Mouse (Mus musculus) midbrain, embryonic 14.5 days (tissue): ENCODE measurements around the gene Sowahd. TPM values are rescaled to one million over a fixed set of nuclear protein-coding genes. Genes with fewer than 3 reads are reported as not detected.
"Not testable (repeated sequence)": the region's sequence is repeated elsewhere in the genome, so short reads cannot be mapped to it uniquely, and the experiment has no call there.

Experiments used
- ATAC-seq: fragments of 200-750 bp; cut with Nextera tagmentation; 2 replicates; pipeline ENCODE4 v1.8.0; 2017; ENCODE audit warnings: moderate number of reproducible peaks, moderate library complexity; ENCODE audit not compliant: low FRiP score, low TSS enrichment
- DNase-seq: peaks from one replicate; pipeline ENCODE4 v3.0.0-alpha.2; 2015
- H3K27ac ChIP-seq: fragments of 300-500 bp; sonication (generic); replicated peaks from 2 replicates; pipeline ENCODE4 v1.5.1; 2014; ENCODE audit warnings: mild to moderate bottlenecking, low read depth, low read length, moderate library complexity
- H3K27me3 ChIP-seq: fragments of 300-500 bp; sonication (generic); 2 replicates; pipeline ENCODE4 v1.6.1; 2014; ENCODE audit warnings: low read length, control low read depth, mixed read lengths; ENCODE audit not compliant: control insufficient read depth, insufficient read depth
- H3K36me3 ChIP-seq: fragments of 300-500 bp; sonication (generic); 2 replicates; pipeline ENCODE4 v1.6.1; 2014; ENCODE audit warnings: low read length, control low read depth; ENCODE audit not compliant: control insufficient read depth, insufficient read depth
- H3K4me1 ChIP-seq: fragments of 300-500 bp; sonication (generic); 2 replicates; pipeline ENCODE4 v1.6.1; 2014; ENCODE audit warnings: mild to moderate bottlenecking, antibody characterized with exemption, low read length, control low read depth; ENCODE audit not compliant: control insufficient read depth, insufficient read depth
- H3K4me2 ChIP-seq: fragments of 300-500 bp; sonication (generic); 2 replicates; pipeline ENCODE4 v1.6.1; 2014; ENCODE audit warnings: mild to moderate bottlenecking, low read length, moderate library complexity
- H3K4me3 ChIP-seq: fragments of 300-500 bp; sonication (generic); replicated peaks from 2 replicates; pipeline ENCODE4 v1.5.1; 2014; ENCODE audit warnings: low read depth, low read length
- H3K9ac ChIP-seq: fragments of 300-500 bp; sonication (generic); replicated peaks from 2 replicates; pipeline ENCODE4 v1.6.1; 2014; ENCODE audit warnings: mild to moderate bottlenecking, low read length, moderate library complexity
- H3K9me3 ChIP-seq: fragments of 300-500 bp; sonication (generic); 2 replicates; pipeline ENCODE4 v1.6.1; 2016; ENCODE audit warnings: low read length, control low read depth, mixed read lengths; ENCODE audit not compliant: control insufficient read depth
- WGBS: fragments of 180-500 bp; shearing (Covaris S2); extraction: QIAGEN DNeasy Blood & Tissue Kit; methylation state at CpG from one replicate; pipeline ENCODE4 v1.1.7; 2014; 5-methylcytosine and 5-hydroxymethylcytosine counted together
- polyA plus RNA-seq: library from polyadenylated mRNA; unstranded; fragments of >200 nt; fragmentation: Nextera tagmentation; extraction: Ambion mirVana; gene quantifications from 2 replicates; pipeline ENCODE4 v1.2.1, GENCODE M21; 2014

Sowahd gene
- polyA plus RNA-seq, 1 experiment from 2014 or later, result not detected

DNA sequence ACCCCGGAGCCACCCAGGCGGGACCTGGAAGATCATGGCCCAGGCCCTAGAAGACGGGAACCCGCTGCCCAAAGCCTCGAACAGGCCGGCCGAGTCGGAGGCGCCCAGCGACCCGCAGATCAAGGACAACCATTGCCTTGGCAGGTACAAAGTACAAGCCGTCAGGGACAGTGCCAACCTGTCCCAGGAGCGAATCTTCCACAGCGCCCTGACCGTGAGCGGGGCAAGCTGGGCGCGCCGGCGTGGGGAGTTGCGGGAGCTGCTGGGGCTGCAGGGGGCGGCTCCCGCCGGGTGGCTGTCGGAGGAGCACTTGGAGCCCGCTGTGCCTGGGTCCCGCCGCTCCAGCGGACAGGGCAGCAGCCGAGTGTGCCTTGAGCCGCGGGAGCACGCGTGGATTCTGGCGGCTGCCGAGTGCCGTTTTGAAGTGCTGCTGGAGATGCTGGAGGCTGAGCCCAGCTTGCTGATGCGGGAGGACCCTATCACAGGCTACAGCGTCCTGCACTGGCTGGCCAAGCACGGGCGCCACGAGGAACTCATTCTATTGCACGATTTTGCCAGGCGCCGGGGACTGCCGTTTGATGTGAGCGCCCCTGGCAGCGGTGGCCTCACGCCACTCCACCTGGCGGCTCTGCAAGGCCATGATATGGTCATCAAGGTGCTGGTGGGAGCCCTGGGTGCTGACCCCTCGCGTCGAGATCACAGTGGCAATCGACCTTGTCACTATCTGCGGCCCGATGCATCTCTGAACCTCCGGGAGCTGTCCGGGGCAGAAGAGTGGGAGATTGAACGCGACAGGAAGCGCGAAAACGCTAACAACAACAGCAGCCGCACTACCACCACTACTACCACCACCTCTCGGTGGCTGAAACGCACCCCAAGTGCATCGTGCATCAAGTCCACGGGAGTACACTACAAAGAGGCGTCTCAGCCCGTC, 512 bp downstream of the Sowahd start:
- no peak overlapping the region for H3K27ac ChIP-seq
- peak overlapping the region; percentile 64 for H3K4me2 ChIP-seq
- peak overlapping the region; percentile 31; the same call in 1 of the 2 replicates for H3K9ac ChIP-seq
- peaks cover 14% of the 10 kb centered on the region; the same call in 1 of the 2 replicates for H3K27me3 ChIP-seq
- 20% methylated on average over 70 of the region's 70 CpGs for WGBS
- ATAC-seq (no peak; the same call in 1 of the 2 replicates), DNase-seq (peak; percentile 51)
- H3K36me3 ChIP-seq, result no peaks in the 10 kb centered on the region
- peak overlapping the region; percentile 35 for H3K4me3 ChIP-seq
- 0 out of 2 replicates have a peak, but pooled peaks cover 2% of the 10 kb centered on the region for H3K4me1 ChIP-seq
- no peaks in the 10 kb centered on the region for H3K9me3 ChIP-seq

DNA sequence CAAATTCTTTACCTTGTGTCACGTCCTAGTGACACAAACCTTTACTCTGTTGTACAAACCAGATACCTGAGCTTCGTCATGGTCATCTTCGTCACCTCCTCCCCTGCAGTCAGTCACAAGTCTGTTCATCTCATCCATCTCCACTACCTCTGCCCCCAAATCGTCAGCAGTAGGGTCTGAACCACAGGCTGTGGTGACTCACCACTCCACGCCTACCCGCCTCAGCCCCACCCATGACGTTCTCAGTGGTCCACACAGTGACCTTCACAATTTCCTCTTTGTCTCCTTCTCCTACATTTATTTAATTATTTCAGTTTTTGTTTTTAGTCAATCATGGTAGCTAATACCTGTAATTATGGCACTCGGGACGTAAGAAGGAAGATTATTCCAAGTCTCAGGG, 15.3 kb downstream of the Sowahd start:
- no peak overlapping the region for H3K4me2 ChIP-seq
- H3K36me3 ChIP-seq, result no peaks in the 10 kb centered on the region
- 86% methylated on average over 9 of the region's 9 CpGs for WGBS
- no peaks in the 10 kb centered on the region for H3K4me1 ChIP-seq
- DNase-seq (no peak), ATAC-seq (no peak)
- H3K4me3 ChIP-seq, result no peak overlapping the region
- H3K9ac ChIP-seq, result no peak overlapping the region
- H3K9me3 ChIP-seq, result no peaks in the 10 kb centered on the region
- no peaks in the 10 kb centered on the region for H3K27me3 ChIP-seq
- no peak overlapping the region for H3K27ac ChIP-seq

DNA sequence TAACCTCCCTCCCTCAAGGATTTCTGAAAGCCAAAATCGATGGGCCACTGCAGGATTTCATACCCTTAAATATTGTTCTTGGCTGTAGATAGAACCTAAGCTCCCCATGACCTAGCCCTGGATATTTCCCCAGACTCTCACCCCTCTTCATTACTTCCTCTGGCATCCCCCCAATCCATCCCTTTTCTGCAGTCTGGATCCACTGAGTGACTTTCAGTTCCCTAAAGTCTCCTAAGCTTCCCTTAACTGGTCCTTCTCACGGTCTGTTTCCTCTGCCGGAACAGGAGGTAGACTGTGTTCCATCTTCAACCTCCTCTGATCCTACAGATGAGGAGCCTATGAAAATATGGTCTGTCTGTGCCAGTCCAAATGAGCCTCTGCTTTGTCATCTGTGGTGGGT, 18.7 kb downstream of the Sowahd start:
- no peaks in the 10 kb centered on the region for H3K9me3 ChIP-seq
- H3K9ac ChIP-seq, result no peak overlapping the region
- 89% methylated on average over 3 of the region's 3 CpGs for WGBS
- H3K4me1 ChIP-seq, result no peaks in the 10 kb centered on the region
- no peak overlapping the region for H3K27ac ChIP-seq
- H3K4me2 ChIP-seq, result no peak overlapping the region
- no peaks in the 10 kb centered on the region for H3K27me3 ChIP-seq
- no peaks in the 10 kb centered on the region for H3K36me3 ChIP-seq
- no peak overlapping the region for H3K4me3 ChIP-seq
- ATAC-seq (no peak), DNase-seq (no peak)

DNA sequence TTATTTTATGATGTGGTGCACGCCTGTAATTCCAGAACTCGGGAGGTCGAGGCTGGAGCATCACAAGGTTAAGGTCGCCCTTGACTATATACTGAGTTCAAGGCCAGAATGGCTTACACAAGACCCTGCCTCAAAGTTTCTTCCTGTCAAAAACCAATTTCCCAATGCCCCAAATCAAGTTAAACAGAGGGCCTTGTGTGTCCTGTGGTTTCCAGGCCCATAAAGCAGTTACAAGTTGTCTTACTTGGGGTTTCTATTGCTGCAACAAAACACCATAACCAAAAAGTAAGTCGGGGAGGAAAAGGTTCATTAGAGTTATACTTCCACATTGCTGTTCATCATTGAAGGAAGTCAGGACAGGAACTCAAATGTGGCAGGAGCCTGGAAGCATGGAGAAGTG, 20.1 kb downstream of the Sowahd start:
- ATAC-seq (no peak), DNase-seq (no peak)
- Histone ChIP-seq H3K4me2 (no peak overlapping the region), H3K36me3 (no peaks in the 10 kb centered on the region), H3K4me1 (no peaks in the 10 kb centered on the region), H3K9ac (no peak overlapping the region), H3K4me3 (no peak overlapping the region), H3K27ac (no peak overlapping the region), H3K9me3 (no peaks in the 10 kb centered on the region), H3K27me3 (no peaks in the 10 kb centered on the region)
- 87% methylated on average over 5 of the region's 5 CpGs for WGBS

DNA sequence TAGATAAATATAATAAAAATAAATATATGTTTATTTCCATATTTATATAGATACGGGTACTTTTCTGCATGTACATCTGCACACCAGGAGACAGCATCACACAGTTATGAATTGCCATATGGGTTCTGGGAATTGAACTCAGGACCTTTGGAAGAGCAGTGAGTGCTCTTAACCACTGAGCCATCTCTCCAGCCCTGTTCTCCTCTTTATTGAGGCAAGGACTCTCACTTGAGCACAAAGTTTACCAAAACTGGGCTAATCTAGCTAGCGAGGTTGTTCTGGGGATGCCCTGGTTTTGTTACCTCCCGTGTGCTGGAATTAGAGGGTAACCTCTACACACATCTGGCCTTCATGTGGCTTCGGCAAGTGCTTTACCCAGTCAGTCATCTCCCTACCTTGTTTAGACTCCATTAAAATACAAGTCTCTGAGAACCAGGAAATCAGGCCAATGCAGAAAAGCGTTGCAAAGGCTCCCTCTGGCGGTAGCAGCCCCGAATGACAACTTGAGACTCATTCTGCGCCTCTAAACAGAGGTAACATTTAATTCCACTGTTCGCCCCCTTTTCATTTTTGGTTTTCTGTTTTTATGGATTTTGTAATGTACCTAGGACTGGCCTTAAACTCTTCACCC, 25.7 kb downstream of the Sowahd start:
- Histone ChIP-seq H3K27ac (no peak overlapping the region), H3K9ac (no peak overlapping the region), H3K36me3 (no peaks in the 10 kb centered on the region), H3K27me3 (no peaks in the 10 kb centered on the region), H3K4me1 (no peaks in the 10 kb centered on the region), H3K9me3 (no peaks in the 10 kb centered on the region), H3K4me2 (no peak overlapping the region), H3K4me3 (no peak overlapping the region)
- peak; percentile 82 for DNase-seq
- ATAC-seq, result no peak
- 39% methylated on average over 9 of the region's 9 CpGs for WGBS

DNA sequence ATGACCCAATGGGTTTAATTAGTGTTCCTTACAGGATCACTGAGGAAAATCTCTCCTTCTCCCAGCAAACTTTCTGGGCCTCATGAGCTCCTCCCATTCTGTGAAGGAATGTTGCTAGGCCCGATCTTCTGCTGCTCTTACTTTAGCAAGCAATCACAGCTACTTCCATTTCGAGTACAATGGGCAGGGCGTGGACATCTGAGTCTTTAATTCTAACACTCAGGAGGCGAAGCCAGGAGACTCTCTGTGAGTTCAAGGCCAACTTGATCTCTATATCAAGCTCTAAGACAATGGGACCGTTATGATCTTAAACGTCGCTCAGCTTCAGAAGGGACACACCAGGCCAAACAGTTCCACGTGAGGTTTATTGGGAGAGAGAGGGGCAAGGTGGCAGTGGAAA, 28.0 kb downstream of the Sowahd start:
- DNase-seq, result no peak
- peaks cover 5% of the 10 kb centered on the region for H3K36me3 ChIP-seq
- 79% methylated on average over 8 of the region's 8 CpGs for WGBS
- no peaks in the 10 kb centered on the region for H3K4me1 ChIP-seq
- no peak for ATAC-seq
- no peak overlapping the region for H3K4me2 ChIP-seq
- no peaks in the 10 kb centered on the region for H3K27me3 ChIP-seq
- H3K9ac ChIP-seq, result no peak overlapping the region
- no peak overlapping the region for H3K27ac ChIP-seq
- H3K4me3 ChIP-seq, result no peak overlapping the region
- H3K9me3 ChIP-seq, result no peaks in the 10 kb centered on the region

- 73% methylated on average over 3 of the region's 4 CpGs for WGBS
- not testable (repeated sequence) for H3K9me3 ChIP-seq, H3K27me3 ChIP-seq, ATAC-seq, H3K27ac ChIP-seq, DNase-seq, H3K4me1 ChIP-seq, H3K4me2 ChIP-seq, H3K9ac ChIP-seq, H3K4me3 ChIP-seq
- peaks cover 13% of the 10 kb centered on the region for H3K36me3 ChIP-seq
Measured at GRCm38 (mm10) chrX:37080345-37080744, 31.7 kb downstream of the Sowahd start.

- H3K27ac ChIP-seq, result no peak overlapping the region
- H3K4me2 ChIP-seq, result no peak overlapping the region
- H3K9ac ChIP-seq, result no peak overlapping the region
- H3K27me3 ChIP-seq, result no peaks in the 10 kb centered on the region
- H3K36me3 ChIP-seq, result peaks cover 13% of the 10 kb centered on the region
- no peaks in the 10 kb centered on the region for H3K9me3 ChIP-seq
- ATAC-seq (no peak), DNase-seq (no peak)
- H3K4me1 ChIP-seq, result peaks cover 4% of the 10 kb centered on the region; the same call in 1 of the 2 replicates
- WGBS, result 62% methylated on average over 6 of the region's 6 CpGs
- no peak overlapping the region for H3K4me3 ChIP-seq
Measured at GRCm38 (mm10) chrX:37081194-37081593, 32.5 kb downstream of the Sowahd start.
